Mouse (Mus musculus) thymus, postnatal 14 days (tissue): ENCODE data around the gene Plcb1.

ENCODE experiments used
- DNase-seq: peaks from one replicate; pipeline ENCODE4 v3.0.0; 2021

Gene Plcb1

DNA sequence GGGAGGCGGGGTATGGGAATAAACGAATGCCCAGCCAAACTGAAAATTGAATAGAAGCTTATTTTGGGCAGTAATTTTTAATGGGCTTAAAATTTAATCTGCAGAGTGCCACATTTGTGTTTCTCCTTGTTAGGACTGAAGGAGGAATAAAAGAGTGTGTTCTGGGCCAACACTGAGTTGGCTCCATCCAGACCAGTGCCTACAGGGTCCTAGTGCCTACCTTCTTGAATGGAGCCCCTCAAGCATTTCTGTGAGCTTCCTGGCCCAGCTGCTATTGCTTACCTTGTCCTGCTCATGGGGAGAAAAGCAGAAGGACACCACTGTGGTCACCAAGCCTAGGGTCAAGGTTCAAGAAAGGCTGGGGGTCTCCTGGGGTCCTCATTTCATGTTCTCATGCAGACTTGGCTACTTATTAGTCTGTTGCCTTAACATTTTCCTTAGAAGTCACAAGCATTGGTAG is 128.3 kb downstream of the Plcb1 start:
- DNase-seq = no peak

DNA sequence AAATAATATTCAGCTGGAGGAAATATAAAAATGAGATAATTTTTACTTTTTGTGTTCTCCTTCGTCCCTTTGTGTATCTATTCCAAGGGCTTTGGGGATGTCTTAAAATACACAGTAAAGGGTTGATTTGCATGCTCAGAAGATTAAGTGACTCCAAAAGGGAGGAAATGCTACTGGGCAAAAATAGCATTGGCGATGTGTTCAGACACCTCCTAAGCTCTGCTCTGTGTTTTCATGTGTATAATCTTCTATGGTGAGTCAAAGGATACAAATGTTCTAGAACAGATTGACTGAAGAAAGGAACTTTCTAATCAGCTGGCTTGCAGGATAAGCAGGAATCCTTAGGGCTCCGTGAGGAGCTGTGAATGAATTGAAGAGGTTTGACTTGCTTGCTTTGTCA is 129.2 kb downstream of the Plcb1 start:
- no peak for DNase-seq

DNA sequence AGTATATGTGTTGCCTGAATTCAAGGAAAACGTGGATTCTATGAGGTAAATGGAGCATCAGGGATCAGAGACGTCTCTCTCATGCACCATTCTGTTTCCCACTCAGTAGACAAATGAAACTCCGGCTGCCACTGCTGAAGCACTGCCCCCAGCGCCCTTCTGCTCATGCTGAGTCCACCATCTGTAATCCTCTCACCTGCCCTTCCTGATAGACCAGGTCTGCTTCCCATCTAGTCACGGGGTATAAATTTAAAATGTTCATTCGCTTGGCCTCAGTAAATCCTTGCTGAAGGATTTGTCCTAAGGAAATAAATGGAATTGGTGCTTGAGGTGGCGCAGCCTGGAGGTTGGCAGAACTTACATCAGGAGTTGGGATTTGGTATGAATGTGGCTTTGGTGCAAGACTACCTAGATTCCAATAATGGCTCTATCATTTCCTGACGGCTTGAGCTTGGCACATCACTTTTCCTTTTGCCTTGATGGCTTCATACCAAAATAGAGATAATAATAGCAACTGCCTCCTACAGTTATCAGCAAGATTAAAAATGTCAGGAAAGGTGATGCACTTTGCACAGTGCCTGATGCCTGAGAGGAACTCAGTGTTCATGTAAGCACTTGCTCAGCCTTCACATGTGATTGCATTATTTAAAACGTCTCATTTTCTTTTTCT is 134.9 kb downstream of the Plcb1 start:
- no peak for DNase-seq

DNA sequence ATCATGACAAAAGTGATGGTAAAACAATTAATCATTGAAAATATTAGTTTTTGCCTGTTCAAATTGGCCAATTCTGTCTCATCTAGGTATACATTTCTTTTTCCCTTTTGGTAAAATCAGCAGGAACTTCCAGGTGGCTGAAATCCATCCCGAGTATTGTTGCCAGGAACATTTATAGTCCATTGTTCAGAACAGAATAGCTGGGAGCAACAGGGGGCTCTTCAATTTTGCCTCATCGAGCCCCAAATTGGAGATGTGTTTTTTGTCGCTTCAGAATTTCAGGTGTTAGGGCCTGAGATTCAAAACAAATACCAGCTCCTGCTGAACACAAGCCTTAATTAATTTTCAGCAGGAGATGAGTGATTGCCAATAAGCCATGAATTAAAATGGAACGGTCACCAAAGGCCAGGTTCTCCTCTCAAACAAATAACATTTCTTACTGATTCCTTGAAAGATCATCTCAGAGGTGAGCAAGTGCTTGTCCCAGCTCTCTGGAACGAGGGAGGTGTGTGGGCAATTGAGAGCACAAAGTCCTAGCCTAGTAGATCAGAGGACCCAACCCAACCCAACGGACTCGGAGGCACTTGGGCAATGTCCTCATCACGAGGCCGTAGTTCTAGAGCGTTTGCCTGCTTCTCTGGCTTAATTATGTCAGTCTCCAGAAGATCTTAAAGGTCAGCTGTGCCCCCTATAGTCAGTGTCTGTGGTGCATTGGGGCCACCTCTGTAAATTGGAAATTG is 136.9 kb downstream of the Plcb1 start:
- DNase-seq = no peak

DNA sequence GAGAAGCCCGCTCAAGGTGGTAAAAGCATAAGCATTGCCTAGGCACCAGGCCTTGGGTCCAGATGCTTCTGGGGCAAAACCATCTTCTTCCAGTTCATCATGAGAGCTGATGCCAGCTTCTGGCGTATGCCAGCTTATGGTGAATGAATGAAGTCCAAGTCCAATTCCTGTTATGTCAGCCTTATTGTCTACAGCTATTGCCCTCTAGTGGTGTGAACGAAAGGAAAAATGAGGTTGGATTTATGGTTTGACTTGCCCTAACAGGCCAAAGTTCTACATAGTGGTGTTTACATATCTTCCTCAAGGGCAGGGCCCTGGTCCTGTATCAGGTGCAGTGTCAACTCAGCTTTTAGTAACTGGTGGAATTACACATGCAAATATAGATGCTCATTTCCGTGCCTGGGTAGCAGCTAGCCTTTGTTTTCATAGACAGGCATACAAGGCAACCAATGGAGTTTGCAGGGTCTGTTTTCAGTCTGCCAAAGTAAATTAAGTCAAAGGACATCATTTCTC is 138.3 kb downstream of the Plcb1 start:
- DNase-seq = no peak

DNA sequence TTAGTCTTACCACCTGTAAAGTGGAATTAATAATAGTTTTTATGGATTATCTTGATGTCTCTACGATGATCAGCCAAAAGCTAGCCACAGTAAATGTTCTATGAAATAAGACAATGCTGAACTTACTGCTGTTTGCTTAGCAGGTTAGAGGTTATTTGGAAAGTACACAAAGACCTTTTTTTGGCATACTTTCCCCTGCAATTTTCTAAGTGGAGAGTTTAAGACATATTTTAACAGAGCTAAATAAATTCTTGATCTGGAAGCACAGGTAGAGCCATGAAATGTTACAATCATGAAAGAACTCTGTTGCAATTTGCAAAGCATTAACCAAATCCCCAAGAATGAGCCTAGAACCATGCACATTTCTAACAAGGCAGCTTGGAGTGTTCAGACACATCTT is 140.4 kb downstream of the Plcb1 start:
- no peak for DNase-seq

DNA sequence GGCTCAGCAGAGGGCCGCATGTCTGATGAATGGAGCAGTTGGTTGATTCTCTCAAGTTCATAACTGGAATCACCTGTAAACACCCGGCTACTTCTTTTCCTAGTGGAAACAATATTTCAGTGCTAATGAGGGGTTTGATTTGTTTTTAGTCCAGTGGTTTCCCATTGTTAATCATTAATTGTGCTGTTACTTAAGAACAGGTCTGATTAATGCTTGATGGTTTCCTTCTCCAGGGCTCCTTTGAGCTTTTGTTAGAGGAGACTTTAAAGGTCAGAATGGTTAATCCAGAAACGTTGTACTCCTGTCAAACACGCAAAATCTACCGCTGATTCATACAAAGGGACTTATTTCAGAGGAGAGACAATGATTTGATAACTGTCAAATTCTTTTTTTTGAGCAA is 141.2 kb downstream of the Plcb1 start:
- DNase-seq = no peak

DNA sequence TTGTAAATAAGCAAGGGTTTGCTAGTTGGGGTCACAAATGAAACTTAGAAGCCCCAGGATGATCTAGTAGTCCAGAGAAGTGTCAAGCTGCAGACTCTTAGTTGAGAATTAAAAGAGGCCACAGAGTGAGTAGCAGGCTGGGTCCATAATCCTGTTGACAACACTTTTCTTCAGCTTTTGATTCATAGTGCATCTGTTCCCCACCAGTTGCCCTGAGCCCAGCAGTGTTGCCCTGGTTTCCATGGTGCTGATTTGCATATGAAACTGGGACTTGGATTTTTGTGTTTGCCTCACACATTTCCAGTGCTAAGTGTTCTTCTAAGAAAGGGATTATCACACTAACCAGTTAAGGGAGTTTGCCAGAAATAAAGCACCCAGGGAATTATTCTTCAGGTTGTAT is 143.6 kb downstream of the Plcb1 start:
- no peak for DNase-seq

DNA sequence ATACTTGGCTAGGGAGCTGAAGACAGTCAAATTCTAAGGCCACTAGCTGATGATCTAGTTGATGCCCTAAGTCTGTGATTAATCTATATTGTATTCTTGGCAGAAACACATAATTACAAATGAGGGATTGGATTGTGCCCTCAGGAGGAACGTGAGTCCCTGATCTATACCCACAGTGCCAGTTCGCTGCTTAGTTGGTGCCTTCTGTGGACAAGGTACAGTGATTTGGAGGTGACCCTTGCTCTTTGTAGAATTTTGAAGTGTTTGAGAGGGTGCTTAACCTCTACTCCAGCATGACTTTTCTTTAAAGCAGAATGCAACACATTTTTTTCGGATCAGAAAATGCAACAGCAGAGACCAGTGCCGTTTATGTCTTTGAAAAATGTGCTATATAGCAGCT is 145.1 kb downstream of the Plcb1 start:
- no peak for DNase-seq

DNA sequence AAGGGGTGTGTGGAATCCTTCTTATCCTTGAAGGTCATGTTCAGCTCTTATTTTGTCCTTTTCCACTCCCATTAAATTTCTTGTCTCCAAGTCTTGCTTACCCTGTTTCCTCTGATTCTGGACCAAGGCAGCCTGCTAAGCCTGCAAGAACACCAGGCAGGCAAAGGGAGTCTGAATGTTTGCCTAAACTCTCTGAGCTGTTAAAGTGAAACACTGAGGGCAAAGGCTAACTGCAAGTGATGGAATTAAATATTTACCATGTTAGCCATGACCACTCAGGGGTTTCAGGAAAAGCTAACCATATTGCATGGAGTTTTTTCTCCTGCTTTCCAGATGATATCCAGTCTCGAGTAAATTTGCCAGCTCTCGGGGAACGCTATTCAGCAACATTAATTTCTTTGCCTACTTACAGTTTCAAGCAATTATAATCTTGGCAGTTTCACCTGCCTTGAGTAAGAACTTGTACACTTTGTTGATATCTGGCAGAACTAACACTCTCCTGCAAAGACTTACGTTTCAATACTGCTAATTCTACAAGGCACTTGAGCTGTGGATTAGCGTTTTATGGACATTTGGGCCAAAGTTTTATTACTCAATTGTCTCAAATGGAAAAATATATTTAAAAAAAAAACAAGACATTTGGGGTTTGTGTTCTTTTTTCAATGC is 146.0 kb downstream of the Plcb1 start:
- no peak for DNase-seq

DNA sequence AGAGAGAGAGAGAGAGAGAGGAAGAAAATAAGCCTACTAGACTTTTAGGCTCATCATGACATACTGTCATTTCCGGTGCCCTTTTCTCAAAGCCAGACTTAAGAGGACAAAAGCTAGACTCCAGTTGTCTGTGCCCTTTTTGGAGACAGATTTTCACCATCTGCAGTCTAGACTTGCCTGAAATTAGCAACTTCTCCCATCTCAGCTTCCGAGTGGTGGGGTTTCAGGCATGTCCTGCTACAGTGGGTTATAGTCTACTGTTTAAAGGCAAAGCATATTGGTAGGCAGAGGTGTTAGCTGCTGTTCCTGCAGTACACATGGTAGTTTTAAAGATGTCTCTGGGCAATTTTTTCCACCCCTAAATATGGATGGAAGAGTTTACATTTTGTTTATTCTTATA is 149.6 kb downstream of the Plcb1 start:
- DNase-seq = no peak

DNA sequence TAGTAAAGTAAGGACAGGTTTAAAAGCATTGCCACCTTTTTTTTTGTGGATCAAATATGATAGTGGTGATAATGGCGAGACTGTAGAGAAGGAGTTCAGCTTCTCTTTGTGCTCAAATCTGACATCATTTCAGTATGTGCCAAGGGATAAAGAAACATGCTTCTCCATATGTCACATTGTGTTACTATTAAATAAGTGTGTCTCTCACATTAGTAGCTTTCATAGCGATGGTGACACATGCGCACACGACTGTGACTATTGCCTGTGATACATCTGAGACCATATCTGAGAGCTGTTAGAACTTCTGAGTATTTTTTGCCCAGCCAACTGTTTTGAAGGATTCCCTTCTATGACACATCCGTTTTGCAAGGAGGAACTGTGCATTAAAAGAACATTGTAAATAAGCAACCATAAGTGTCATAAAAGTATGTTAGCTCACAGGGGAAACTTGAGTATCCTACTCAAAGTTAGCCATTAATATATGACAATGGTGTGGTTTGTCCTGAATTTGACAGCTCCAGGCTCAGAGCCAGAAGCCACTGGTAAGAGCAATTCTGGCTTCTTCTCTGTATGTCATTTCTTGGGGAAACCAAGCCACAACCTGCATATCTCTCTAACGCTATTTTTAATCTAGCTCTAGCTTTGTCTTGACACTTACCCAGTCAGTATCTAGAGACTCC is 150.2 kb downstream of the Plcb1 start:
- no peak for DNase-seq

DNA sequence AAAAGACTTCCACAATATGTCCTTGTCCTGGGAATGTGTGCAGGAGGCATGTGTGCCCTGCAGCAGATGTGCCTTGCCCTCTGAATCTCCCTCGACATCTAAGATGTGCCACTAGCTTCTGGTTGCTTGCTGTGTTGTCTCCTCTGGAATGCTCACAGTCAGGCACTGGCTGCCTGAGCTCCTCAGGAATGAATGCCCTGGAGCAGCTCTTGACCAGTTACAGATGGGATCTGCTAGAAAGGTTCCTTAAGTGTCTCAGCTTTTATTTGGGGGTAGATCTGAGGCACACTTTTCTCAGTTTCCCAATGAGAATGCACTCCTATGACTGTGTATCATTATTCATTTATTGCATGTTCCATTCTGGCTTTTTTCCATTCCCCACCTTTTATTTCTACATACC is 151.8 kb downstream of the Plcb1 start:
- DNase-seq = no peak

DNA sequence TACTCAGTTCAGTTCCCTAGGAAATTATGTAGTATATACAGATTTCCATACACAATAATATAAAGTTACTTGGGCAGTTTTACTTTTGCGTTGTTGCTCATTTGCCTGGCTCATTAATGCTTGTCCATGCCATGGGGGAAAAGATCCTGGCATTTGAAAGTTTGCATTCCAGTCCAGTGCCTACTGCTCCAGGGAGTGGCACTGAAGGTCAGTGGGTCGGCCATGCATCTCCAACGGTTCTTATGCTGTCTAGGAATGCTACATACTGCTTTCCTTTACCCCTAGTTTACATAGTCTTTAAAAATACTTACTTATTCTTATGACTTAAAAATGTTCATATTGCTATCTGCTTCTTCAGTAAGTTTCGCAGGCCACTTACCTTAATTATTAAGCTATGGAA is 156.2 kb downstream of the Plcb1 start:
- no peak for DNase-seq

DNA sequence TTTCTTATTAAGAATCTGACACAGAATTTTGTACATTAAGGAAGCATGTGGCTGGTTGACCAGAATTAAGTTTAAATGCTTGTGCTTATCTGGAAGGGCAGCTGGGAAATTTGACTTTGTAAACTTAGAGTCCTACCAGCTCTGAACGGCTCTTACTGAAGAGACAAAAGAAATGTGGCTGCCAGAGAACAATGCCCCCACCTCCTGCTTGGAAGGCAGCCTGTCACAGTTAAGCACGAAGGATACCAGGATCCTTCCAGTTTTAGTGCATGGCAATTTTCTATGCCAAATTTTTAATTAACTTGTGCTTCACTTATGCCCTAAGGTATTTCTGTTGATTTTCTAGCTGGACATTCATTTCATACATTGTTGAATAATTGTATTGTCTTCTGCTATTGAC is 157.1 kb downstream of the Plcb1 start:
- DNase-seq = no peak

DNA sequence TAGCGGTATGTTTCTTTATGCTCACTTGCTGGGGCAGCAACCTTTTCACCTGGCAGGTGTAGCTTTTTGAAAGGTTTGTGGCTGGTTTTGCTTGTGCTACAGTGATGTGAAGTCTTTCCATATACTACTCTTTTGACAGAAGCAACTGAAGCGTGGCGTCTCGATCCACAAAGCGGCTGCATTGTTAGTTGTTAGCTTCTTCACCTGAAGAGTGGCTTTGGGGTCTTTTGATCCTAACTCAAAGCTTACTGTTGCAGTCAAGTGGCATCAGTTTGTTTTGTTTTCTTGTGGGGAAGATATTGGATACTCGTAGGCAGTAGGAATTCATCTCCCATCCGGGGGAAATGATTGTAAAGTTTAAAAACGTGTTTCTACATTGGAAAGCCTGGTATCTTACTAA is 160.5 kb downstream of the Plcb1 start:
- DNase-seq = no peak

DNA sequence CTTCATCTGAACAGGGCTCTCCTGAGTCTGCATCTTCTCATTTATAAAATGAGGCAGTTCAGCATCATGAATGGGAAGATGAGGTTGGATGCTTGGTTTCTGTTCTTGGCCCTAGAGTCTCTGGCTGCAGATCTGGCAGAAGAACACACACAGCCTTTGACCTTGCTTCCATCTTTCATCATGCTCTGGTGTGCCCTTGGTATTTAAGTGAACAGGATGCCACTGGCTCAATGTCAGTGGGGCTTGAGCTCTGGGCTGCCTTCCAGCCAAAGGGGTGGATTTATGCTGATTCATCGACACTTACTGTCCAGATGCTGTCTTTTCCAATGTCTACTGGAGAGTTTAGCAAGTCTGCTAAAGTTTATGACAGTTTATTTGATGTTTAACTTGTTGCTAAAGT is 161.0 kb downstream of the Plcb1 start:
- DNase-seq = no peak

DNA sequence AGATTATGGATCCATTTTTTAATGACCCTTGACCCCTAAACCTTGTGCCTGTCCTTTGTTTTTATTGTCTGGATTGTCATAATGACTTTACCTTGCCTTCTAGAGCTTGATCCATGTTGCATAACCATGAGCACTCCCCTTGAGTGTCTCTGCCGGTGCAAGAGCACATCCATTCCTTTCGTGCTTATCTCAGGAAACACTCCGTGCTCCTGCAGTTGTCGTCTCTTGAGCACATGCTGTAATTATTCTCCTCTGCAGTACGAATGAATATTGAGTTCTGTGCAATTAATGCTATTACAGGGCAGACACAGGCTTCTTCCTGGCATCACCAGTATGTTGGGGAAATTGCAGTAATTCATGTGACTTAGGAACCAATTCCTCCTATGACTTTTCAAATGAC is 166.2 kb downstream of the Plcb1 start:
- no peak for DNase-seq

DNA sequence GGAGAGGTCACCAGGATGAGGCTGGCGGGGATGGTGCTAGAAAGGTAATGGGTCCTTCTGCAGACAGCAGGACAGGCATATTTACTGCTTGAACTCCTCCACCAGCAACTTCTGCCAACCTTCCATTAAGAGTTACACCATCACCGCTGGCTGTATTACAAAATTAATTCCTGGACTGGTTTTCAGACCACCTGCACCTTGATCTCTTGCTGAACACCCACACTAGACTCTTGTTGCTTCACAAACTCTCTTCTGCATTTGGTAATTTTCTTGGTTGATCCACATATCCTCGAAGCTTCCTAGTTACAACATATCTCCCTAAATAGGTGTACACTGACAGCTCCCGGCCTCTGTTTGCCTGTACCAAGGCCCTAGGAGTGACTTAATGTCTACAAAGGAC is 170.6 kb downstream of the Plcb1 start:
- no peak for DNase-seq

DNA sequence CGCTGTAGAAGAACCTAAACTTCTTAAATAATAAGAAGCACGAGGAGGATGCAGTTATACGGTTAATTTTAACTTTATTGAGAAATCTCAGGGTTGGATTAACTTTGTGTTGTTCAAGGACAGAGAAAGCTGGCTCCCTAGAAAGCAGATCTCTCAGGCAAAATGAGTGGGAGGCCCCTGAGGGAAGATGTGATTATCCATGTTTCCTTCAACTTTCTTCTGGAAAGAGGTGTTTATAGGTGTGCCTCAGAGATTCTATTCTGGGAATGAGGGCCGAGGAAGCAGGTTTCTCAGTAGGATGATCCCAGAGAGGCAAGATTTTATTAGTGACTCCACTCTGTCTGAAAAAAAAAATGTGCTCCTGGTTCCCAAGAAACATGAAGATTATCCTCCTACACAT is 180.3 kb downstream of the Plcb1 start:
- DNase-seq = no peak

DNA sequence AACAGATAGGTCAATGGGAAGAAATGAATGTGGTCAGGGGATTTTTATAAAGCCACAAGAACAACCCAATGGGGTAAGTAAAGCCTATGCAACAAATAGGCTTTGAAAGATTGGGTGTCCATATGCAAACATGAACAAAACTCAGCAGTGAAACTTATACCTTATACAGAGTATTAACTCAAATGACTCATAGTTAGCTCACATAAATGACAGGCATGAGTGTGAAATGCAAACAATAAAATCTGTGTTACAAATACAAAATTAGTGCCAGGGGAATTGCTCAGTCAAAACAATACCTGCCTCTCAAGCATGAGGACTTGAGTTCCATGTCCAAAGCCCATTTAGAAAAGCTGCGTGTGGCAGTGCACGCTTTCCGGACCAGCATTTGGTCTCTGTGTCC is 182.5 kb downstream of the Plcb1 start:
- DNase-seq = no peak

DNA sequence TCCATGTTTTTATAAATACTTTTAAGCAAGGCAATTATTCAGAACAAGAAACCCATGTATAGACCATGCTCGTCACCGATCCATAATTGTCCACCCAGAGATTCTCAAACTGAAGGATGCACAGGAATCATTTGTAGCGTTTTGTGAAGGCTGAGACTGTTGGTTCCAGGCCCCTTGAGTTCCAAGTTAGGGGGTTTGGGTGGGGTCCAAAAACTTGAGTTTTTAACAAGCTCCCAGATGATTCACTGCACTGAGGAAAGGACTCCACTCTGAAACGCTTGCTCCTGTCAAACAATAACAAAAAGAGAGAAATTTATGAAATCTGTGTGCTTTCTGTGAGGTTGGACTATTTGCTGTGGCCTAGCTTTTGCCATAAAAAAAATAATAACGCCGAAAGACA is 186.5 kb downstream of the Plcb1 start:
- no peak for DNase-seq

DNA sequence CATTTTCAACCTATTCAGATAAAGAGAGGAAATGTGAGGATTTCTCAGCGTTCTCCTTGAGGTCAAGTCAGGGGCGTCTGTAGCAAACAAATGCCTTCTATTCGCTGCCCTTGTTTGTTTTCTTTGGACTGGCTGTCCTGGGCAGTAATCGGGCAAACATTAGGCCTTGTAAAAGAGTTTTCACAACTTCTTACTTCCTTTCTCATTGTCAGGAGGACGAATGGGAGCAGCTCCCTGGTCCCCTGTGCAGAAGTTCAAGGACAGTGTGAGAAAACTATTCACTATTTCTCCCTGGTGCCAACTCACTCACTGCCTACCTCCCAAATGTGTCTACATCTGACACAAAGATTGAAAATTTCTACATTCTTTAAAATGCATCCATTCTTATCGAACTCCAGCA is 188.8 kb downstream of the Plcb1 start:
- DNase-seq = no peak
